Mouse (Mus musculus) megakaryocyte, embryonic 14.5 days (primary cell): ENCODE measurements around the gene Nle1. TPM values are rescaled to one million over a fixed set of nuclear protein-coding genes. Genes with fewer than 3 reads are reported as not detected.

Experiments
- H3K27me3 ChIP-seq: replicated peaks from 2 replicates; pipeline ENCODE3; 2012; ENCODE audit warnings: inconsistent platforms
- H3K36me3 ChIP-seq: replicated peaks from 2 replicates; pipeline ENCODE3; 2012; ENCODE audit warnings: low read length, inconsistent platforms, mixed read lengths
- H3K4me1 ChIP-seq: 2 replicates; pipeline ENCODE4 v1.6.1; 2012; ENCODE audit warnings: inconsistent platforms
- H3K4me3 ChIP-seq: replicated peaks from 2 replicates; pipeline ENCODE3; 2012; ENCODE audit warnings: moderate library complexity, mild to moderate bottlenecking, inconsistent platforms
- H3K9me3 ChIP-seq: 2 replicates; pipeline ENCODE4 v1.6.1; 2012; ENCODE audit warnings: inconsistent platforms
- FLI1 ChIP-seq: IDR thresholded peaks from 2 replicates; pipeline ENCODE4 v1.6.1; 2012; ENCODE audit warnings: low read length, inconsistent platforms, mixed read lengths
- GATA1 ChIP-seq: IDR thresholded peaks from 3 replicates; pipeline ENCODE4 v1.6.1; 2012; ENCODE audit warnings: mixed read lengths, low read length, inconsistent platforms, borderline replicate concordance
- polyA plus RNA-seq: library from polyadenylated mRNA; stranded (reverse); fragments of >175 nt; gene quantifications from 2 replicates; pipeline ENCODE4 v1.2.3, GENCODE M21; 2012; ENCODE audit warnings: low replicate concordance; ENCODE audit not compliant: insufficient read depth

The Nle1 gene
- 24.4 and 25.1 TPM in 2 replicates for polyA plus RNA-seq

DNA sequence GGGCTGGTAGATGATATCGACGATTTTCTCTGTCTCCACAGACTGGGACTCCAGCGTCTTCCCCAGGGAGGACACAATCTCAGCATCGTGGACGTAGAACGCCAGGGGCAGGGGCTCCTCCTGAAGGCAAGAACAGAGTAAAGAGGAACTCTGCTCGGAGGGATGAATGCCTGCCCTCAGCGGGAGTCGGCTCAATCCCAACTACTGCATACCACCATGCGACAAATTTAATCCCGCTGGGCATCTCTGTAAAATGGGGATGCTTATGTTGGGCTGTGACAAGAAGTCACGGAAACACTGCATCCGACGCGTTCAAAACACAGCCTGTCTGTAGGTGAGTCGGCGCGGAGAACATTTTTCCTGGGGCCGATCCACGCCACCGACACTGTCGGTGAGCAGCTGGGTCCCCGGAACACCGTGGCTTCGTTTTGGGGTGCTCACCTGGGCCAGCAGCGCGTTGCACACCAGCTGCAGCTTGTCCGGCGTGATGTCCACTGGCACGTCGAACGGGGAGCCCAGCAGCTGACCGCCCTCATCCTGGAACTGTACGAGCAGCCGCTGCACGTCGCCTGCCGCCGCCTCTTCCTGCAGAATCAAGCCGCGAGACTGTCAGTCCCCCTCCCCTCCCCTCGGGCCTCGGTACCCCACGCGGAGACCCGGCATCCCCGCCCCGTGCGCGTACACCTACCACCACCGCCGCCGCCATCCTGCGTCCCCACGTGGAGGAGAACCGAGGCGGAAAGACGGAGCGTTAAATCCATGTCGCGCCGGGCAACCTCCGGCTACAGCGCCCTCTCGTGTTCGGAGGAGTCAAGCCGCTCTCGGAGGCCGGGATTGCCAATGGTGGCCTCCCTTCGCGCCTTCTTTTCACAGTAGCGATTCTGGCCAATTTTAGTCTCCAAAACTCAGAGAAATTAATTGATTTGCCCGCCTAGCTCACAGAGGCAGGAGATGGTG, at the start of gene Nle1:
Gene Nle1 (minus strand): TSS at position 761 of the 957 bp plus-strand sequence.
- TF ChIP-seq GATA1: no peak
- TF ChIP-seq FLI1: no peak
- peaks cover 28% of the 10 kb centered on the region for H3K27me3 ChIP-seq

DNA sequence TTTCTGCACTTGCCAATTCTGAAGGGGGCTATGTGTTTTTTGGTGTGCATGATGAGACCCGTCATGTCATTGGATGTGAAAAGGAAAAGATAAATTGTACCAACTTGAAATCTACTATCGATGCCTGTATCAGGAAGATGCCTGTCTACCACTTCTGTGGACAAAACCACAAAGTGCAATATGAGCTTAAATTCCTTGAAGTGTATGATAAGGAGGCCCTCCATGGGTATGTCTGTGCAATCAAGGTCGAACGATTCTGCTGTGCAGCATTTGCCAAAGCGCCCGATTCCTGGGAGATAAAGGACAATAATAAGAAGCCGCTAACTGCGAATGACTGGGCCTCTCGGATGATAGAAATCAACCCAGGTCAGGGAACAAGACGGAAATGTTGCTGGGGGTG, 48.7 kb upstream of the Nle1 start:
- Histone ChIP-seq H3K36me3 (no peaks in the 10 kb centered on the region), H3K4me1 (peaks cover 13% of the 10 kb centered on the region), H3K9me3 (0 out of 2 replicates have a peak, but pooled peaks cover 3% of the 10 kb centered on the region), H3K27me3 (peaks cover 63% of the 10 kb centered on the region), H3K4me3 (no peak overlapping the region)
- TF ChIP-seq FLI1: no peak
- TF ChIP-seq GATA1: no peak

More for the DNA sequence above, at the start of gene Nle1:
- Histone ChIP-seq H3K4me1 (peaks cover 26% of the 10 kb centered on the region), H3K36me3 (peaks cover 36% of the 10 kb centered on the region), H3K9me3 (no peaks in the 10 kb centered on the region), H3K4me3 (peak within 1 kb of the TSS; percentile 99)

DNA sequence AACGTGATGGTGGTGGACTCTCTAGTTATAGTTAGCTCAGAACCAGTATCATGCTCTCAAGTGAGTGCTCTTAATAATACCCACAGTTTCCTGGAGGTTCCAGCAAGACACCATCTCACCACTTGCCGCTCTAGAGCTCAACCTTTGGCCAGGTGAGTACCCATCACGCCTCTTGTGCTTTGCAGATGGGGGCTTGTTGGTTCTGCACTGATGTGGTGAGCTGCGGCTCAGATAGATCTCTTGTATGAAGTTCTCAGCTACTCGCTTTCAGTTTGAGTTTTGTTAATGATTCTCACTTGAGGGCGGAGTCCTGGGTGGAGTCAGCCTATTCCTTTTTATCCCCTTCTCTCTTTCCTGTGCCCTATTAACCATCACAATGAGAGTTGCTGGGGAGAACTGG, 46.4 kb upstream of the Nle1 start:
- peaks cover 23% of the 10 kb centered on the region for H3K4me1 ChIP-seq

DNA sequence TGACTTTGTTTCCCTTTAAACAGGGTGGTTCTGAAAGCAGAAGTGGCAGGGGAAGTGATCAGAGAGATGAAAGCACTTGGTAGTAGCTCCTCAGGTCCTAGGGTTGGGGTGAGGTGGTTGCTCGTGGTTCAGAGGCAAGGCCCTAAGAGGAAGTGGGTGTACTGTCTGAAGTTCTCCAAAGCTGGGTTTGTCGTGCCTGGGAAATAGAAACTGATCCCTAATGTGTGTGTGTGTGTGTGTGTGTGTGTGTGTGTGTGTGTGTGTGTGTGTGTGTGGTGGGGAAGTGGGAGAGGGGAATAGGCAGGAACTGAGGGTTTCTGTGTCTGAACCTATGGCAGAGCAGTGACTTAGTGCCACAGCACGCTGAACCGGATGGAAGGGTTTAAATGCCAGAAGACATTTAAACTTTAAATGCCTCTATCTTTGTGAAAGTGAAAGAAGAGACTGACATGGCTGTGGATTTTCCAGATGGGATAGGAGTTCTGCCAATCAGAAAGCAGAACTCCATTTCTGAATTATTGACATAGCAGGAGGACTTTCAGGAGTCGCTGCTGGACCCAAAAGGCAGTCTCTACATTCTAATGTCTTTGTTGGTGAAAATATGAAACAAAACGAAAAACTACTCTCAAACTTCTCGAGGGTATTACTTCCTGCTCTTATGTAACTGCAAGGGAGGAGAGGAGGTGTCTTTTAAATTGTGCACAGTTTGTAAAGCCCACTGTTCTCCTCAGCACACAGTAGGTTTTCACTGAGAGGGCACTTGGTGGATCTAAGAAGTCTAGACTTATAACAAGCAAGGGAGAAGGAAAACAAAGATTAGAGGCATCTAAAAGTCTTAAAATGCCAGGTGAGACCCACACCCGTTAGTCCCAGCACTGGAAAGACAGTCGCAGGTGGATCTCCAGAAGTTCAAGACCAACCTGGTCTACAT, 44.7 kb upstream of the Nle1 start:
- Histone ChIP-seq H3K4me1 (peaks cover 23% of the 10 kb centered on the region), H3K4me3 (peak overlapping the region; percentile 90), H3K9me3 (0 out of 2 replicates have a peak, but pooled peaks cover 2% of the 10 kb centered on the region), H3K36me3 (no peaks in the 10 kb centered on the region), H3K27me3 (peaks cover 77% of the 10 kb centered on the region)
- no peak for TF ChIP-seq FLI1
- TF ChIP-seq GATA1: no peak

More for the DNA sequence above, 46.4 kb upstream of the Nle1 start:
- H3K27me3 ChIP-seq: peaks cover 67% of the 10 kb centered on the region
- 0 out of 2 replicates have a peak, but pooled peaks cover 3% of the 10 kb centered on the region for H3K9me3 ChIP-seq
- H3K36me3 ChIP-seq: no peaks in the 10 kb centered on the region
- no peak overlapping the region for H3K4me3 ChIP-seq
- no peak for TF ChIP-seq GATA1
- no peak for TF ChIP-seq FLI1

DNA sequence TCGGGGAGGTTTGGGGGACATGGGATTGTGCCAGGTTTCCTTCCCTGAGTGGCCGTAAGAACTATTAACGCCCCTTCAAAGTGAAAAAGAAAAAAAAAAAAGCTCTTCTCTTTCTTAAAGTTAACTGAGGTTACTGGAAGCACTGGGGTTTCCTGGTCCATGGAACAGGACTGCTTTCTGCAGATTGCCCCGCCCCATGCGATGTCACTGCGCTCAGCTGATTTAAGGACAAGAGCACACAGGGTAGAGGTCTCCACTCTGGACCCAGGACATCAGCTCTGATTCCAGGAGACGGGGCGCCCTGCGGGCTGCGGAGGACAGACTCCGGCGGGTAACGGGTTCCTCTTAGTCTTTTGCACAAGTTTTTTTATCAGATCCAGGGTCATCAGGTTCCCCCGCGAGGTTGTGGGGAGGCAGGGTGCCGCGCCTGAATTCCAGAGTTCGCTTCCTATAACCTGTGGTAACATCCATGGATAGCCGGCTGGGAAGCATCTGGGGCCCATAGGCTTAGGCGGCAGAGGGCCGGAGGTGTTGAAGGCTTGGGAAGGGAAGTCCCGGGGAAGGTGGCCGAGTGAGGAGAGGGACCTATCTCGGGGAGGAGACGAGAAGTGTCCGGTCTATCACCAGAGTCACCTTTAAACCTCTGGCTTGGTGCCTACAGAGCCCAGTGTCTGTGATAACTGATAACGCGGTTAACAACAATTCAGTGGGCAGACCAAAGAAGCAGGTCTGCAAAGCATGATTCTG, 43.8 kb upstream of the Nle1 start:
- Histone ChIP-seq H3K9me3 (no peaks in the 10 kb centered on the region), H3K27me3 (peaks cover 84% of the 10 kb centered on the region), H3K4me3 (peak overlapping the region; percentile 90), H3K4me1 (peaks cover 23% of the 10 kb centered on the region), H3K36me3 (no peaks in the 10 kb centered on the region)
- TF ChIP-seq FLI1 (no peak), GATA1 (no peak)

DNA sequence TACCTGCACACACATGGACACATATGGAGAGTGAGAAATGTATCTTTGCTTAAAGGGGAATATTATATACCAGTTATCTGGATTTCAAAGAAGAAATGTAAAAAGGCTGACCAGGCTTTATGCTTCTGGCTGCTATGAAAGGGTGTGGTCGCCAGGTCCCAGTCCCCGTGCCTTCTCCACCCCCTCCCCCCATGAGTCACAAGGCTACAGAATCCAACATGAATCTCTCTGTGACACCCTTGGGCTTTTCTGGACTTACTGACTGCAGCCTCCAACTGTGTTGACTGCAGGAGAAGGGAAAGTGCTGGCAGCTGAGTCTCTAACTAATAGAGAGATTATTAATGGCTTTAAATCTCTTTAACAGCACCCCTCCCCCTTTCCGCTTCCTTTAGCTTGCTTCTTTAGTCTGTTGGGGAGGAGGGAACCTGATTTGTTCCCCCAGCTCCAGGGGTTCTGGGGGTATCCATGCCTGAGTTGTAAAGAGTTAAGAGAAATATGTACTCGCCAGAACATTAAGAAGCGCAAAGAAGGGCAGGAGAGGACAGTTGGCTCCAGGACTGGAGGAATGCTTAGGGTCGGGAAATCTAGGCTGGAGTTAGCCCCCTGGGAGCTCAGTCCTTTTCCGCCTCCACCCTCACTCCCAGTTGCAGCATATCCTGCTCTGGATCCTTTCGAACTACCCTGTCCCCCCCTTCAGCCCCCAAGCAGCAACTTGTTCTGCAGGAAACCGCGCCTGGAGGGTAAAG, 42.7 kb upstream of the Nle1 start, which contains the start of gene Slfn5:
Gene Slfn5 (plus strand): TSS at position 614 of the 746 bp plus-strand sequence.
- peaks cover 81% of the 10 kb centered on the region for H3K27me3 ChIP-seq
- no peaks in the 10 kb centered on the region for H3K9me3 ChIP-seq
- peaks cover 23% of the 10 kb centered on the region for H3K4me1 ChIP-seq
- H3K4me3 ChIP-seq: peak within 1 kb of the TSS; percentile 90
- no peak for TF ChIP-seq FLI1
- no peak for TF ChIP-seq GATA1
- H3K36me3 ChIP-seq: no peaks in the 10 kb centered on the region

DNA sequence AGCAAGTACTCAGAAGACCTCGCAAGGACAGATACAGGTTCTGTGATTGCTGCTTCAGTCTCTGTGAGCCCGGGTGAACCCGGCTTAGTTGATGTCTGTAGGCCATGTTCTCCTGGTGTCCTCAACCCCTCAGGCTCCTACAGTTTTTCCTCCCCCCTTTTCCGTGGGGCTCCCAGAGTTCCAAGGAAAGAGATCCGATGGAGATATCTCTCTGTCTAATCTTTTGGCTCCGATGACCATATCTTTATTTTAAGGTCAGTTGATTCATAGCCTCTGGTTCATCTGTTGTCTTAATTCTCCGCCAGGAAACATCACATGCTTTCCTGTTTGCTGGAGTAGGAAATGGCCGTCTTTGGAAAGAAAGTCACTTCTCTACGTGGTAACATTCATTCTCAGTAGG, 40.8 kb upstream of the Nle1 start:
- Histone ChIP-seq H3K9me3 (no peaks in the 10 kb centered on the region), H3K27me3 (peaks cover 75% of the 10 kb centered on the region), H3K4me3 (no peak overlapping the region), H3K36me3 (no peaks in the 10 kb centered on the region), H3K4me1 (peaks cover 23% of the 10 kb centered on the region)
- TF ChIP-seq FLI1 (no peak), GATA1 (no peak)

DNA sequence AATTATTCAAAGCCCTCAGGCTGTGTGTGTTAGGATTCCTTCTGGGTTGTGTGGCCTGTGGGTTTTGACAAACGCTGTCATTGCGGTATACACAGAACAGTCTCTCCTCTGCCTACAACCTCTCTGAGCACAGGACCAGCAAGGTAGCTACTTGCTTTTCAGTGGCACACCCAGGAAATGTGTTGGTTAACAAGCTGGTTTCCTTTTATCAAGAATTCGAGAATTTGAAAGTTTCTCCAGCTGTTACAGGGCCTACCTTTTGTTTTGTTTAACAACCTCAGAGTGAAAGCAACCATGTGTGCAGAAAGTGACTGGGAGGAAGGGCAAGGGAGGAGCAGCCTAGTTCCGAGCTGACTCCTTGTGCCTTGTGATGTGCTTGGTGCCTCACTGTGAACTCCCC, 39.2 kb upstream of the Nle1 start:
- Histone ChIP-seq H3K27me3 (peaks cover 82% of the 10 kb centered on the region), H3K4me1 (peaks cover 17% of the 10 kb centered on the region), H3K36me3 (no peaks in the 10 kb centered on the region), H3K4me3 (no peak overlapping the region), H3K9me3 (no peaks in the 10 kb centered on the region)
- TF ChIP-seq GATA1 (no peak), FLI1 (no peak)
